Mouse (Mus musculus) erythroid progenitor cell, adult 5-6 weeks (primary cell): ENCODE data around the gene T2. TPM values are rescaled to one million over a fixed set of nuclear protein-coding genes. Genes with fewer than 3 reads are reported as not detected.

Experiments
- ATAC-seq: replicated peaks from 2 replicates; pipeline ENCODE4 v1.8.0; 2016; ENCODE audit warnings: moderate number of reproducible peaks, mild to moderate bottlenecking, moderate TSS enrichment, inconsistent platforms; ENCODE audit not compliant: poor library complexity, low FRiP score, severe bottlenecking
- total RNA-seq, 2 experiments: library from RNA; stranded (forward) in 1 of 2; stranded (reverse) in 1 of 2; fragments of 150-400 nt in 1 of 2; fragments of 186-747, 209-891 nt in 1 of 2; gene quantifications; 2 replicates each; pipeline versions ENCODE4 v1.2.3 to v1.2.4; 2015 to 2017; ENCODE audit warnings: low replicate concordance in 2 of 2

T2 gene
- total RNA-seq, 2 experiments from 2014 or later = not detected

DNA sequence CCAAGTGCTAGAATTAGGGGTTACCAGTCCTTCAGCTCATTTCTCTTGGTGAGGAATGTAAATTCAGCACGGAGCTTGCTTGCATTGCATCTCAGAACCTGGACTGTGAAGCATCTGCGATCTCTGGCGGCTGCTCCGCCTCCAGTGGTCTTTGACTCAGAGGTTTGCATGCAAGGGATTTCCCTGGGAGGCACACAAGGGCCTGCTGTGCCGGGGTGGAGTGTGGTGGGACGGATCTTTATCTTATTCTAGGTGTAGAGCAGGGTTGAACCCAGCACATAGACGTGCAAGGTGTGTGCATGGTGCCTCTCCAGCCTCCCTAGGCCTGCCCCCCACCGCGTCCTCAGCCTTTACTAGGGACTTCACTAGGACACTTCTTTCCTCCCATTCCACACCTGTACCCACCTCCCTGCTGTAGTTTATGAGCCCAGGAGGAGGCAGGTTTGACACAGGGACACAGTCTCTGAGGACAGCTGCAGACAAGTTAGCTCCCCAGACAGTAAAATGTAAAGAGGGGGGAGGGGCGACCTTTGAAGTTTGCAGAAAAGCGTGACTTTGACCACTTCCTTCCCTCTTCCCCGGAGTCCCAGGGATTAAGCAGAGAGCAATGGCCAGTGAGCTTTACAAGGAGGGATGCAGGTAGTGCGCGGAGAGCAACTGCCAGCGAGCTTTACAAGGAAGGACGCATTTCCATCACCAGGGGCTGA lies 53.0 kb downstream of the T2 start:
- 0 out of 2 replicates have a peak, but pooled peaks have one; percentile 47 for ATAC-seq

DNA sequence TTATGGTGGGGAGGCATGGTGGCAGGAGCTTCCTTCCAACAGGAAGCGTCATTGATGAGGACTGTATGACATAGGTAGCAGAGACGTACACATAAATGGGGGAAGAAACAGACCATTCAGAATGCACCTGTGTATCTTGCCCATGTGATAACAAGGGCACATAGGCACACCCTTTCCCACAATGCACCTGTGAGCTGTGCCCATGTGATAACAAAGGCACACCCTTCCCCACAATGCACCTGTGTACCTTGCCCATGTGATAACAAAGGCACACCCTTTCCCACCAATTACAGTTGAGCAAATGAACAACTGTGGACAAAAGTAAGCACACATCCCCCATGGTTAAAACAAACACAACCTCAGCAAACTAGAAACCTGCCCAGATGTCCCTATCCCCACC lies 54.5 kb downstream of the T2 start:
- ATAC-seq = no peak

DNA sequence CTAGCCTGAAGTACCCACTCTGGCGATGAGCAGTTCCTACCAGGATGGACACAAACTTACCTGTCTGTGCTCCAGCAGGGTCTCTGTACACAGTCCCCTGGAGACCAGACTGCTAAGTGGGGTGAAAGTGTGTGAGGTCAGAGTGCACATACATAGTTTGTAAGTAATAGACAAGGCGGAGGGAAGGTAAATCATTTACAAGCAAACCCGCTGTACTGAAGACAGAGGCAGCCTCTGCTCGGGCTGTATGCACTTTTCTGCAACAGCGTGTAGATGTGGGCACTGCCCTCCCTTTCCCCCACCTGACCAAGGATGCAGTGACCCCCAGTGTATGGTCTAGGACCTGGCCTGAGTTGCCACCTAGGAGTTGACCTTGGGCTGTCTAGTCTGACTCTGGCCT lies 57.9 kb downstream of the T2 start:
- no peak for ATAC-seq

DNA sequence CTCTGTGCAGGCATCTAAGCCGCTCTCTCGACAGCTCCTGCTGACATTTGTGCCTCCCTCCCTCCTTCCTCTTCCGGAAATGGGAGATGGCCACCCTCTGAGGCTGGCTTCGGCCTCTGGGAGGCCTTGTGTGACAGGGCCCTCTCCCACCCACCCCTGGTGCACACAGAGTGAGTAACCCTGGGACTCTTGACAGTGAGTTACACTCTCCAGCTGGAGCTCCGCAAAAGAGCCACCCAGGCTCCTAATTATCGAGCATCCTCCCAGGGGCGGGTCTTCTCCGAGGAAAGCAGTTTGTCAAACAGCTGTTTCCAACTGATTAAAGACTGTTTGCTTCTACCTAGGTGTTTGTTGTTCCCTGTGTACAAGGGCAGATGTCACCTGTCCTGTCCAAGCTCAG lies 59.7 kb downstream of the T2 start:
- ATAC-seq = no peak

DNA sequence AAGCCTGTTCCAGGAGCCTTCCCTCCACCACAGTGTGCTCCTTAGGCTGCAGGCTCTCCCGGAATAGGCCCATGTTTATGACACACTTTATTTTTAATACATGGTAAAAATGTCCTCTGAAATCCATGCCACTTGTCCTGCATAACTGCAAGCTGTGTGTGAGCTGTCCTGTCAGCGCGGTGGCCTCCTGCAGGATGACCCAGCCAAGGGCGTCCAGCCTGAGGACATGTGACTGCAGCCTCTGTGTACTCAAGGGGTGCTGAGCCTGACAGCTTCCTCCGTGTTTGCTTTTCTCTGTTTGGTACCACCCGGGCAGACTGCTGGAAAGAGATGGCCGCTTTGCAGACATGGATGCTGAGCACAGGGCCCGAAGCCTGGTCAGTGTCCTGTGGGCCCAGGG lies 61.1 kb downstream of the T2 start:
- ATAC-seq = no peak

DNA sequence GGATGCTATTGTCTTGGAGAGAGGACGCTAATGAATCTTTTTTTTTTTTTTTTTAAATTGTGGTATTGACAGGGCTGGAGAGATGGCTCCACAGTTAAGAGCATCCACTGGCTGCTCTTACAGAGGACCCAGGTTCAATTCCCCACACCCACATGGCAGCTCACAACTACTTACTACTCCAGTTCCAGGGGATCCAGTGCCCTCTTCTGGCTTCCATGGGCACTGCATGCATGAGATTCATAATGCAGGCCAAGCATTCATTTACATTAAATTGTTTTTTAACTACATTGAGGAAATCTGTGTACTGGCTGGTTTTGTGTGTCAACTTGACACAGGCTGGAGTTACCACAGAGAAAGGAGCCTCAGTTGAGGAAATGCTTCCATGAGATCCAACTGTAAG lies 64.9 kb downstream of the T2 start:
- no peak for ATAC-seq

DNA sequence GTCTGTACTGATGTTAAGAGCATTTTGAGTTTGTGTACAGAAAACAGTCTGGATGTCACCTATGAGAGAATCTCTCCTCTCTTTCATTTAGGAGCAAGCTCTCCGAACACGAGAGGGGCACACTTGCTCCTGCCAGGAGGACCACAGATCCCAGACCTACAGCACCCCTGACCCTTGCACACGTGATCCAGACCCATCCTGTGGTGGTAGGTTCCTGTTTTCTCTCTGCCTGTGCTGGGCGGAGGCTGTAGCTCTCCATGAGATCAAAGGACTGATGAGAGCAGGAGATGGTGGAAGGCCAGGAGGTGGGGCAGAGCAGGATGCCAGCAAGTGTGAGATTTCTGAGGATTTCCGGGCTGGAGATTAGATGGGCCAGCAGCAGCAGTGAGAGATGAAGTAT lies 65.7 kb downstream of the T2 start:
- no peak for ATAC-seq

DNA sequence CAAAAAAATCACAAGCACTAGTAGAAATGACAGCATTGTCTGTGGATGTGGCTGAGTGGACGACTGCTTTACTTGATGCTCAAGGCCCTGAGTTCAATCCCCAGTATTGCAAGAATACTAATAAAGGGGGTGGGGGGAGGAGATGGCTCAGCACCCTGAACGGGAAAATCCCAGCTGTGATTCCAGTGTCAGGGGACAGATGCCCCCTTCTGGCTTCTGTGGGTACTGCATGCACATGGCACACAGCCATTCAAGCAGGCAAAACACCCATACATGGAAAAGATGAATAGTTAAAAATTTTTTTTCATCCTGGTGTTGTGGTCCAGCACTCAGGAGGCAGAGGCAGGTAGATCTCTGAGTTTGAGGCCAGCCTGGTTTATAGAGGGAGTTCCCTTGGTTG lies 67.5 kb downstream of the T2 start:
- ATAC-seq = no peak

DNA sequence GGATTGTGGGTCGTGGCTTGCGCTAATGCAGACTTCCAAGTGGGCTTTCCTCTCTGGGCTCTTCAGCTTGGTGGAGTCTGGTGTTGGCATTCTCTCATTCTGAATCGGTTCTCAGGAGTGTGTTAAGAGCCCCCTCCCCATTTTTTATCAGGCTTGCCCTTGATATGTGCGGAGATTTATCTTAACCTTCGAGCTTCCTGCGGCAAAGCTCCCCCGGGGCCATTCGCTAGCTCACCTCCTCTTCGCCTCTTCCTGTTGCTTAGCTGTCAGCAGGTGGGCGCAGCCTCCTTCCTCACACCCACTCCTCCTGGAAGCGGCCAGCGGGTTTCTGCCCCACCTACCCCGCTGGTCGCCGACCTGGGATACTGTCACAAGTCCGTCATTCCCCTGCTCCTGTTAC lies 73.6 kb downstream of the T2 start:
- ATAC-seq = no peak

DNA sequence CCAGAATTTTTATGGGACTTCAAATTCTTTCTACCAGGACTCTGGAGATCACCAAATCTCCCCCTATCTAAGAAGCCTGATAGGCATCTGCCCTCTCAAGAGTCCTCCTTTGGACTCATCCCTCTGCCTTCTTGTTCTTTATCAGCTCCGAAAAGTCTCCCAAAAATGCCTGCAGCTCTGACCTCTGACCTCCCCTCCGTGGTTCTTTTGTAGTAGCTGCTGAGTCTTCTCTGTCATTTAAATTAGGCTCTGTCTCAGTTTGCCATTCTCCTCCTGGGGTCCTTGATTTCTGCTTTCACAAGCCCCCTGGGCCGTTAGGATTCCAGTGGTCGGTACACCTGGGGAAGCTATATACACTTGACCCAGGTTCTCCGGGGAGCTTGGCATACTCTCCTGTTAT lies 74.1 kb downstream of the T2 start:
- no peak for ATAC-seq

DNA sequence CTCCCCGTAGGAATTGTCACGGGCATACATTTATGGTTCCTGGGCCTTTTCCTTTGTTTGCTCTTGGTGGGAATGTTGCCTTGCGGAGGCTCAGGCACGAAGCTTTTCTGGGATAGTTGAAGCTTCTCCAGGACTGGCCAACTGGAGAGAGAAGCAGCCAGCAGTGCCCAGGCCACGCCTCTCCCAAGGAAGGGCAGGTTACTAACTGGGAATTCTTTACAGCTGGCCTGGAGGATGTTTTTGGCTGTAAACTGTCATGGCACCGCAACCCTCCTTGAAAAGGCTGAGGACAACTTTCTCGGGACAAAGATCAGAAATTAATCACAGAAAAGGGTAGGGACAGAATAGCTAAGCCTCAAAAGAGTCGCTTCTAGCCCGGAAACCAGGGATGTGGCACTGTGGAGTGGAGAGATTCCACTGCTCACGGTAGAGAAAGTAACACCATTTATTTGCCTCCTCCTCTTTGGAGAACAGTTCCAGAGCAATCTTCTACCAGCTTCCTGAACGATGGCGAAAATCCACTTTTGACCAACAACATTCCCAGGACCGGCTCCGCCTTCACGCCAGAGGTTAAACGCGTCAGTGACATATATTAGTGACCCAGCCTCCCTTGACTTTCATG lies 76.5 kb downstream of the T2 start:
- no peak for ATAC-seq

DNA sequence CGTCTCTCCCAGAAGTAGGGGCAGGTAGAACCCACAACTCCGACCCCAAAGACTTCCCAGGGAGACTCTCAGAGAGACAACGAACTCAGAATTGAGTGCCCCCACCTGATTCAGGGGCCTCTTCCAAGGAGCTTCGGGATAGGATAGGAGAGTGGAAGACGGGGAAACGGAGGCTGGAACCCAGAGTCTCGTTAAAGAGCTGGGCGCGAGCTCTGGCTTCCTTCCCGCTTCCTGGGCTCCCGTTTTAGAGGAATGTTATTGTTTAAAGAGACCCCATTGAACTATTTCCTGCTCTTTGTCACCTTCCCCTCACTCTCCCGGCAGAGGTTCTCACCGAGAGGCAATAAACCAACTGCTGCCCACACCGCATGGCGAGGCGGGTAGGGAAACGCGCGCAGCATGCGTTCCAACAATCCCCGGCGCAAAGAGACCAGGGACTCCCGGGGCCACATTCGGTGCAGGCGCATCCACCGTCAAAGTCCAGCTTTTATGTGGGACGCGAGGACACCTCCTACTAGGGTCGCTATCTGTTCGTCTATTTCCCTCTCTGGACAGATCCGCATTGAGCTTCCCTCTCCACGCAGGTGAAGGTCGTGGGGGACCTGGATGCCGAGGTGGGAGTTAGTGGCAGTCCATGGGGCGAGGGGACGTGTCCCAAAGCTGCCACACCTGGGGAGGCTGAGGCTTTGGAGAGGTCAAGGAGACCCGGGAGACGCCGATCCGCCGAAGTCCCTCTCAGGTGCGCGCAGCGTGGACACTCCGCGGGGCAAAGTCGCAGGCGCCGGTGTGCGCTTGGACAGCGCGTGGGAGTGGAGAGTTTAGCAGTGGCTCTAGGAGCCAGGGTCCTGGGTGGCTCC lies 77.6 kb downstream of the T2 start:
- ATAC-seq = no peak

DNA sequence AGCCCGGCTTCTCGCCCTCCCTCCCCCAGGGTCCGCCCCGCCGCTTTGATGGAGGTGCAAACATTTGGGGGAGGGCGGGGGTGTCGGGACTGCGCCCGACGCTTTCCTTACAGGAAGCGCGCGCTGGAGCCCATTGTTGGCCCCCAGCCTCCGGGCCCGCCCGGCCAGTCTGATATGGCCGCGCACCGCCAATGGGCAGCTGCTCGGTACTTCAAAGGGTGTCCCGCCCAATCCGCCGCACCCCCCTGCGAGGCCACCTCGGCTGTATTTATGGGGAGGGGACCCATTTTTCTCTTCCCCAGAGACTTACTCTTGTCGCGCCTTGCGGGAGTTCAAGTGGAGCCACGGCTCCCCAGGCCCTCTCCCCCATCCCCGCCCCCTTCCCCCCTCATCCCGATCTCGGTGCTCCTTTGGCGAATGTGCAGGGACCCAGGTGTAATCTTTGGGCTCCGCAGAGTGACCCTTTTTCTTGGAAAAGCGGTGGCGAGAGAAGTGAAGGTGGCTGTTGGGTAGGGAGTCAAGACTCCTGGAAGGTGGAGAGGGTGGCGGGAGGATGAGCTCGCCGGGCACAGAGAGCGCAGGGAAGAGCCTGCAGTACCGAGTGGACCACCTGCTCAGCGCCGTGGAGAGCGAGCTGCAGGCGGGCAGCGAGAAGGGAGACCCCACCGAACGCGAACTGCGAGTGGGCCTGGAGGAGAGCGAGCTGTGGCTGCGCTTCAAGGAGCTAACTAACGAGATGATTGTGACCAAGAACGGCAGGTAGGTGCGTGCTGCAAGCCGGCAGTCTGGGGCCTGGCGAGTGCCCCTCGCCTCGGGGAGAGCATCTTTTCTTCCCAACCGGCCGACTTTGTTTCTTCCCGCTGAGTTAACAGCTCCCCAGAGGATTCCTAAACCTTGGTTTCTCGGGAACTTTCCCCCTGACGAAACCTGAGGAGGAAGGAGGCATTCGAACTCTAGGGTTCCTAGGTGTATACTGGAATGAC lies 78.5 kb downstream of the T2 start, which contains the start of gene T:
T (plus strand) TSS at position 446 of the 983 bp plus-strand sequence.
- ATAC-seq = no peak

DNA sequence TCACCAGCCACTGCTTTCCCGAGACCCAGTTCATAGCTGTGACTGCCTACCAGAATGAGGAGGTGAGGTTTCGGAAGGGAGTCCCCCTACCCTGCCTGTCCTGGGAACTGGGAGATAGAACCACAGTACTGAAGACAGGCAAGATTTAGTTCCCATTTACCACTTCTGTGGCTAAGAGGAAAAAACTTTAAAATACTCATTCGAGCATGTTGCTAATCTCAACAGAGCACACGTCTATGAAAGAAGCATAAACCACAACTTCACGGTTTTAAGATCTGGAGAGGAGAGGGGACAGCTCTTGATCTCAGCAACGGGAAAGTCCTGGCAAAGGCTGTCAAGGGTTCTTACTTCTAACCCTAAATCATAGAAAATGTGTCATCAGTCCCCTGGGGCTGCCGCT lies 80.4 kb downstream of the T2 start:
- no peak for ATAC-seq

DNA sequence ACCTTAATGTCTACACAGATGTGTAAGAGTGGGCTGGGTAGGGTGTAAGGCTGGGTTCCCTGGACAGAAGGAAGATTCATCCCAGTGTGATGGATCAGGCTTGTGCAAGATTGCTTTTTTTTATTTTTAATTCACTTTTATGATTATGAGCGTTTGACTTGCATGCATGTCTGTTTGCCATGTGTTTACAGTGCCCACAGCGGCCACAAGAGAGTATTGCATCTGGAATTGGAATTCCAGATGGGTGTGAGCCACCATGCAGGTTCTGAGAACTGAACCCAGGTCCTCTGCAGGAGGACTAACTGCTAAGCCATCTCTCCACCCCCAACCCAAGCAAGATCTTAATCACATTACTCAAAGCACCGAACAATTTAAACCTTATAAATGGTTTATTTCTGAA lies 88.3 kb downstream of the T2 start:
- ATAC-seq = no peak

DNA sequence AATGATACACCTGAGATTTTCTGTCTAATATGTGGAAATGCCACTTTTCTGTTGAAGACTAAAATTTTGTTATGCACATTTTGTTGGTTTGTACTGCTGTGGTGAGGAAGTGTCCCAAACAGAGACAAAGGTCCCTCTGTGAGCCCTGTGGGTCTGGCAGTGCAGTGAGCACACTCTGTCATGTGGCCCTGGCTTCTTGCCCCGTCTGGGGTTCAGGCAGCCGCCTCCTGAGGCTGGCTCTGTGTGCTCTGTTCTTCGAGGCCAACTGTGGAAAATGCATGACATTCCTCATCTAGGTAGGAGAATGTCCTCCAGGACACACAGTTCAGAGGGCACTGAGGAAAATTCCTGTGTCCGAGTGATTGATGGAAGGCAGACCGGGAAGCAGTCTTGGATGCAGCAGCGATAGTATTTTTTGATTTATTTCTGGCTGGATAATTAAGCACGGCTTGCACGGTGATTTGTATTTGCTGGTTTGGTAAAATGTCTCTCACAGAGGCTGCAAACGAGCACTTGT lies 91.9 kb downstream of the T2 start:
- no peak for ATAC-seq

DNA sequence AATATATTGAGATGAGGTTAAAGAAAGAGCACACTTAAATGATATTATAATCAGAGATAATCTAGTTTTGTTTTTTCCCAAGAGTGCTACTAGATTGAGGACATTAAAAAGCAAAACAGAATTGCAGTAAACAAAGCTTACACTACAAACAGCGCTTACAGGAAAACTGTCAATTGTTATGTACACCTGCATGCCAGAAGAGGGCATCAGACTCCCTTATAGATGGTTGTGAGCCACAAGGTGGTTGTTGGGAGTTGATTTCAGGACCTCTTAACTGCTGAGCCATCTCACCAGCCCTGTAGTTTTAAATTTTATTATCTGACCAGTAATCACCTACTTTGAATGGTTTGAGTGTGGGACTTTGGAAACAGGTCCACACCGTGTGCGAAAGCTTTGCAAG lies 92.5 kb downstream of the T2 start:
- no peak for ATAC-seq

DNA sequence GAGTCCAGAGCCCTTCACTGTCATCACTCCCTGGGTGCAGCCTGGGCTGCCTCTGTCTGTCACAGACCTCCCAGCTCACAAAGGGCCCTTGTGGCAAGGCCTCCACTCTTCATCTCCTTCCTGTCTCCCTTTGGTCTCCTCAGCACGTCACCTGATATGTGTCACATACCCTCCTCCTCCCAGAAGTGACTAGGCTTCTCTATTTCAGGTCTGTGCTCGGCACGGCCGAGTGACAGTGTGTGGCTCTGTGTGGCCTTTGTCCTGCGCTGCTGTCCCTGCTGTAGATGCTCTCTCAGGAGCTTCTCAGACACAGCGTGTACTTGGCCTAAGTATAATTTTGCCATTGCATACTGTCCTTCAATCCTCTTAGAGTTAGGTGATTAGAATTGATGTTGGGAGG lies 99.4 kb downstream of the T2 start:
- no peak for ATAC-seq

DNA sequence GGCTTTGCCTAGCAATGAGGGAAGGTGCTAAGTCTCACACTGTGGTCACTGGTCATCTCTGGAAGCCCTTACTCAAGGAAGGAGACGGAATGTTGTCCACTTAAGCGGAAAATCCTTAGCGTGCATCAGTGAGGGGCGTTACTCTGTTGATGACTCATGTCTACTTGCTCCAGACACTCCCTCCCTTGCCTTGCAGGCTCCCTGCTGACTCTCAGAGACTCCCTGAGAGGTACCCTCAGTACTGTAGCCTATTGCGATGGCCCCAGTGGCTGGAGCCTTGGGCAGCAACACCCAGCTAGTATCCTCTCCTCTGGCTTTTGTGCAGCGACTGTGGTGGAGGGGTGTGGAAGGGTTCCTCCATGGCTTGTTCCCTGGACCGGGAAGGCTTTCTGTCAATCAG lies 99.8 kb downstream of the T2 start:
- ATAC-seq = no peak
